Mouse (Mus musculus) cerebellum, adult 11-12 months (tissue): Measurements from ENCODE around the gene Fam160b1.

Experiments
- DNase-seq: peaks from one replicate; pipeline ENCODE4 v3.0.0; 2022

Gene Fam160b1

DNA sequence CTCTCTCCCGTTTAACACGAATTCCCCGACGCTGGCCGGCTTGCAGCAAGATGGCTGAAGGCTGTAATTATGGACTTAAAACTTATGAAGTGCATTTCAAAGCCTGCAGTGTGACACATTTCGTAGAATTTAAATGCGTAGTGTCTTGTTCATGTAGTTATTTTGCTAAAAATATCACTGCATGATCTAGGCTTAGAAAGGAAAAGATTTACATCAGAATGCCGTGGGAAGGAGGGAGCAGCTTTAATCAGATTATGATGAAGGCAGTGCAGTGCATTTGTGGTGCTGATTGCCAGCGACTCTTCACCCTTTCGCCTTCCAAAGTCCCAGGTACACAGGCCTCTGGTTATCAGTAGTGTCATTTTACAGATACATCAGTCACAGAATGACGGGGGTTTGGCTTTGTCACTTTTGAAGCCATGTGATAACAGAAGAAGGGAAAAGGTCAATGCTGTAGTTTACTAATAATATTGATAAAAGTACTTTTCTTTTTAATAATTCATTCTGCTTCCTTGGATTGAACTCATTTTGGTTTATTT lies 7.4 kb downstream of the Fam160b1 start:
- no peak for DNase-seq

DNA sequence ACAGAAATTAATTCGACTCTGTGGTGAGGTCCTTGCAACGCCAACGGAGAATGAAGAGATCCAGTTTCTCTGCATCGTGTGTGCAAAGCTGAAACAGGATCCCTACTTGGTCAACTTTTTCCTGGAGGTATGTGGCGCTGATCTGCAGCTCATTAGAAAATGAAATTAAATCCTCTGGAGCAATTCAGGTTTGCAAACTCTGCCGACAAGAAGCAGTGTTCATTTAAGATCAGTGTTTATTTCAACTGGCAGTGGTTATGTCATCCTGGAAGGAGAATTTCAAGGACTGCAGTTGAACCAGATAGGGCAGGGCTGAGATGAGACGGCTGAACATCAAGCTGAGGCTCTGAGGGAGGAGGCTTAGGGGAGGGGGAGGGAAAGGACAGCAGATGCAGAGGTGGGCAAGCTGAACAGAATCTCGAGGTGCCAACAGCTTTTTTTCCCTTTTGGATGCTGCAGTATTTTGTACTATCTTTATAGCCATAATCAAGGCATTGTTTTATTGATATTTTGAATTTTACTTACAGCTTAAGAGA lies 12.9 kb downstream of the Fam160b1 start:
- no peak for DNase-seq

DNA sequence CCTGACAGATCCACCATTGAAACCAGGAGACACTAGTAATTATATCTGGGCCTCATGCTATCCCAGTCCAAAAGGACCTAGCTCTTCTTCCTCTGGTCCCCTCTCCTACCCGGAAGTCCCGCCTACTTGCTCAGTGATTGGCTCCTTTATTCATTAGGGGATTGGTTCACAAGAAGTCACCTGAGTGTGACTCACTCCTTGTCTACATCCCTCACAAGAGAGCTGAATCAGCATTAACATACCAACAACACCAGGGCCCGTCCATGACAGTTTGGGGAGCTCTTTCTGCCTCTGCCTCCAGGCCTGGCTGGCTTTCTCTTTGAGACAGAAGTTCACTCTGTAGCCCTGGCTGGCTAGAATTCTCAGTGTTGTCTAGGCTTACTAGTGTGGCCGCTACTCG lies 14.7 kb downstream of the Fam160b1 start:
- DNase-seq, result no peak

DNA sequence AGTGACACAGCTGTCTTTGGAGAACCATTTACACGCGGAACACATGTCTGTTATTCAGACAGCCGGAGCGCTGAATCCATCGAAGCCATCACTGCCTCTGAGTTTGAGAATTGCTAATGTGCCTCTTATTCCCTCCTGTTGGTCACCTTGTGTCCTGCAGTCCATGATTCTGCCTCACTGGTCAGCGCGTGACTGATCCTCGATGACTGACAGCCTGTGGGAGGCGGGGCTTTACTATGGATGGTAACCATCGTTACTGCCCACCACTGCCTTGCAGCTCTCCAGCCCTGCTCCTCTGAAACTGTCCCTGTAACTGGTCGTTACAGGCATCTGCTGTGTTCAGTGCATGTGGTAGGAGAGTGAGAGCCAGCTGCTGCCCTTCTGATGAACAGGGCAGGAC lies 15.3 kb downstream of the Fam160b1 start:
- no peak for DNase-seq

DNA sequence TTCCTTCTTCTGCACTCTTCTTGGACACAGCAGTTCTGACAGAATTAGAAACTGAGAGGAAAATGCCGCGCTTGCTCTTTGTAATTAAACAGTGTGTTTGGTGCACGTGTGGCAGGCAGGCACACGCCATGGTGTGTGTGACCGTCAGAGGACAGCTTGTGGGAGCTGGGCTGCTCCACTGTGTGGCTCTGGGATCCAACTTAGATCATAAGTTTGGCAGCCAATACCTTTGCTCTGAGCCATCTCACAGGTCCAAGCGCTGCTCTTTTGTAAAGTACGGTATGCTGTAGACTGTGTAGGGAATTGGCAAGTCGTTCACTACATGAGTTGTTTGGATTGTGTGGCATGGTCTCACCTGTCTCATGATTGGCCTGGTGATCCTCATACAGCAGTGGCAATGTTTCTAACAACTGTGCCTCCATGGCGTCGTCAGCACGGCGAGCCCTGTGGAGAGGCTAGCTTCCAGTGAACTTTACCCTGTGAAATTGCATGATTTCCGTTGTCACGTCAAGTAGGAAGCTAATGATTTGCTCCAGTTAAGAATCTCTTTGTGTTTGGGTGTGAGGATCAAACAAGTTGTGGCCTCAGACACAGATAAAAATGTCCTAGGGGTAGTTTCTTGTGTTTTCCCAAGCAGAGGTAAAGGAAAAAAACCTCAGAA lies 16.7 kb downstream of the Fam160b1 start:
- DNase-seq, result no peak

DNA sequence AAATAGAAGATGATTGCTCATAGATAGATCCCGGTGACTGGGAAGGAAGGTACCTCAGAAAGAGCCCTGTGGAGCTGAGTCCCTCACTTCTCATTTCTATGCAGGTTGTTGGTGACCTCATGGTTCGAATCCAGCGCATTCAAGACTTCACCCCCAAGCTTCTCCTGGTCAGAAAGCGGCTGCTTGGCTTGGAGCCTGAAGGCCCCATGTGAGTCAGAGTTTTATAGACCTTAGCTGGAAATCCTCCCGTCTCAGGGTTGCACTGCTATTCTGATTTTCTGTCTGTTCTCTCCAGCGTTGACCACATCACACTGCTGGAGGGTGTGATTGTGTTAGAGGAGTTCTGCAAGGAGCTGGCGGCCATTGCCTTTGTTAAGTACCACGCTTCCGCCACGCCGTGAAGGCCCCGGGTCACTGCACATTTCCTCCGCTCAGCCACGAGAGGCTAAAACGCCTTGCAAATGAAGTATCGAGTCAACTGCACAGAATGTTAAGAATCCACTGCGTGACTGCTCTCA lies 25.8 kb downstream of the Fam160b1 start:
- no peak for DNase-seq

DNA sequence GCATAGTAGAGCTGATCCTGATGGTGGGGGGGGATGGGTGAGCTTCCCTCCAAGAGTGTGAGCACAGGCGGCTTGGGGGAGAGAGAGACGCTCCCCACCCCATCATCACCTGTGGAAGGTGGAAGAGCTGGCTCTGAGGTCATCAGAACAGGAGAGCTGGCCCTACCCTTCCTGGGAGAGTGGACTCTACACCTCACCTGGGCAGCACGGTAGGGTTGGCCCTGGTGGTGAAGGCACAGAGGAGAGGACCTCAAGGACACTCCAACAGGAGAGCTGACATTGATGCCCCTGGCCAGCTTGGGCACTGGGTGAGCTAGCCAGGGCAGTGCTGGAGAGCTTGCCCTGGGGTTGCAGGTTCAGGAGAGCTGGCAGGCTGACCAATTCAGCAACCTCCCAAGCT lies 31.1 kb downstream of the Fam160b1 start:
- no peak for DNase-seq

DNA sequence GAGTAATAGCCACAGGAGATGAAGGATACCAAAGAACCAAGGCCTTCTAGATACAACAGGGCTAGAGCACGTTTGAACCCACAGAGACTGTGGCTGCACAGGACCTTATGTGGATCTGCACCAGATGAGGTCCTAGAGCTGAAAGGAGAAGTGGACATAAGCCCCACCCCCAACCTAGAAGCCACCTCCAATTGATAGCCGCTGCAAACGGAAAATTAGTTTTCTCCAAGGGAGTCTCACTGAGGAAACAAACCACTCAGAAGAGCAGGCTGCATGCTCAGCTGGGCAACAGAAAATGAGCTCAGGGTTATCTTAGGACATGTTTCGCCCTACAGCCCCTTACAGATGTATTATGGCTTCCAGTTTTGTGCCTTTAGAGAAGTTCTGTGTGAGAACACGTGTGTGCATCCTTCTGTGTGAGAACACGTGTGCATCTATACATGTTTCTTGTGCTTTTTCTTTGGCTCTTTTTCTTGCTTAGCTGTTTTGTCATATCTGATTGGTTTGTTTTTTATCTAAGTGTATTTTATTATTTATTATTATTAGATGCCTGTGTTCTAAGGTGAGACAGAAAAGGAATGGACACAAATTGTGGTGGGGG lies 33.0 kb downstream of the Fam160b1 start:
- no peak for DNase-seq

DNA sequence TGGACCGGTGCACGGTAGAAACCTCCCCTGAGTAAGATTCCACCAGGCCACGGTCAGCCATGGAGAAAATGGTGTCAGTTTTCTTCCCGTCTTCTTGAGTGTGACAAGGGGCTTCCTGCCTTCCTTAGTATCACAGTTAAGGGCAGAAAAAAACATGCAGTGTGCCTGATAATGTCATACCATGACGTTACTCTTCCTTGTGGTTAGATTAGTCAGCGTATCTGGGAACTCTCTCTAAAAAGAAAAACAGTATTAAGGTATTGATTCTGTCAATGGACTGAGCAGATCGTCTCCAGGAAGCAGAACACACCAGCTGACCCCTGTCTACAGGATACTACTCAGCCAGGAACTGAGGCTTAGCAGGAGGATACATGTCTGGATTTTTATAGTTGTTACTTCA lies 36.1 kb downstream of the Fam160b1 start:
- no peak for DNase-seq

DNA sequence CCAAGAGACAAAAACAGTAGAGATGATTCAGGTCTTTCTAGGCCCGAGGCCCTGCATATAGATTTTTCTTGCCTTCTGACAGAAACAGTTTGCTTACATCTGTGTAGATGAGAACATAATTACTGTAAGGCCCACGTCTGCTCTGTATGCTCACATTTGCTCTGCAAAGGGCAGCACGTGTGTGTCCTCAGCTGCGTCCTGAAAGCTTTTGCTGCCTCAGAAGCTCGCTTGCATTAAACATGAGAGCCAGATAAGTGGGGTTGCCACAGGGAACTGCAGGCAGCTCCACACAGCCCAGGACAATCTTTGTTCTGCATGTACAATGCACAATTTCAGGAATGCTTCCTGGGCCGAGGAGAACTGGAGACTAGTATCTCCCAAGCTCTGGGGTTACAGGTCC lies 41.9 kb downstream of the Fam160b1 start:
- DNase-seq, result no peak

DNA sequence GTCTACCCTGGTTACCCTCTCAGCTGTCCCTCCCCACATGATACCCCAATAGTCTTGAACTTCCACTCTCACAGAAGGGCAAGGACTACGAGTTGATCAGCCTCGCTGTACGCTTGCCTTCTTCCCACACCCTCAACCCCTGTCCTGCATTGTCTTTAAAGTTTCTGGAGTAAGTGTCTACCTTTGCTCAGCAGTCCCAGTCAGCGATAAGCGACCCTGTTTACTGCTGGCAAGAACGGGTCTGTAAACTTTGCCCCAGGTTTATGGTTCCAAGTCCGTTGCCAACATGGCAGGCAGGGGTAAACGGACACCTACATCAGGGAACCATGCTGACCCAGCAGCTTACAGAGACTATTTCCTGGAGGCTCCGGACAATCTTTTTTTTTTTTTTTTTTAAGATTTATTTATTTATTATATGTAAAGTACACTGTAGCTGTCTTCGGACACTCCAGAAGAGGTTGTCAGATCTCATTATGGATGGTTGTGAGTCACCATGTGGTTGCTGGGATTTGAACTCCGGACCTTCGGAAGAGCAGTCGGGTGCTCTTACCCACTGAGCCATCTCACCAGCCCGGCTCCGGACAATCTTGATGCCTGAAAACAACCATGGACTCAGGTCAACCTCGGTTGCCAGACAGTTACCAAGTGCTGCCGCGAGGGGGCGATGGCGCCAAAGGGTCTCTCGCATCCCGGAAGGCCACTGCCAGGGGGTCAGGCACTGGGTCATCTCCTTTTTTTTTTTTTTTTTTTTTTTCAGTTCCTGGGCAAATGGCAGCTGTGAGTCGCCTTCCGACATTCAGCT lies 43.4 kb downstream of the Fam160b1 start:
- peak; percentile 63 for DNase-seq

DNA sequence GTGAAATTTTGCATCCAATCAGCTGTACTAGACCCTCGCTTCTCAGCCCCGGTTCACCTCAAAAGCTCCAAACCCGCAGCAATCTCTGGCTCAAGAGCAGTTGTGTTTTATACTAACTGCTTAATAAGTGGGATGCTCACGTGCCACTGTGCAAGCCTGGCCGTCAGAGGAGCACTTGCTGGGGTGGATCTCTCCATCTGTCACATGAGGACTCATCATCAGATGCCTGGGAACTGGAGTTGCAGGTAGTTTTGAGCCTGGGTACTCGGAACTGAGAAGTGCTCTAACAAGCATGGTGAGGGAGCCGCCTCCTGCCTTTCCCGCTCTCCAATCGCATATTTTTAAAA lies 44.0 kb downstream of the Fam160b1 start:
- DNase-seq, result no peak

DNA sequence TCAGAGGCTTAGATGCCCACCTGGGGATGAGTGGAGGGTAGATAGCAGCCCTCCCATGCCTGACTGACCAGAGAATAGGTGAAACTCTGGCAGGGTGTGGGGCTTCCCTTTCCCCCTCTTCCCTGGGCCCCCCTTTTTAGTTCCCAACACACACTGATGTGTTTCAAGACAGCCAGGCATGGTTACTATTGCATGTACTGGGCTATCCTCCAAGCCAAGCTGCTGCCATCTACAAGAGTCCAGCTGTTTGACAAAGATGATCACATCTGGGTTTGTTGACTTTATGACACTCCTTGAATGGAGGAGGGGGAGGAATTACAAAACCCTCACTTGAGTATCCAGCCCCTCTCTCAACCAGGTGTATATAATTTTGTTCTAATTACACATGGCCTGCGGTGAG lies 47.5 kb downstream of the Fam160b1 start:
- no peak for DNase-seq

DNA sequence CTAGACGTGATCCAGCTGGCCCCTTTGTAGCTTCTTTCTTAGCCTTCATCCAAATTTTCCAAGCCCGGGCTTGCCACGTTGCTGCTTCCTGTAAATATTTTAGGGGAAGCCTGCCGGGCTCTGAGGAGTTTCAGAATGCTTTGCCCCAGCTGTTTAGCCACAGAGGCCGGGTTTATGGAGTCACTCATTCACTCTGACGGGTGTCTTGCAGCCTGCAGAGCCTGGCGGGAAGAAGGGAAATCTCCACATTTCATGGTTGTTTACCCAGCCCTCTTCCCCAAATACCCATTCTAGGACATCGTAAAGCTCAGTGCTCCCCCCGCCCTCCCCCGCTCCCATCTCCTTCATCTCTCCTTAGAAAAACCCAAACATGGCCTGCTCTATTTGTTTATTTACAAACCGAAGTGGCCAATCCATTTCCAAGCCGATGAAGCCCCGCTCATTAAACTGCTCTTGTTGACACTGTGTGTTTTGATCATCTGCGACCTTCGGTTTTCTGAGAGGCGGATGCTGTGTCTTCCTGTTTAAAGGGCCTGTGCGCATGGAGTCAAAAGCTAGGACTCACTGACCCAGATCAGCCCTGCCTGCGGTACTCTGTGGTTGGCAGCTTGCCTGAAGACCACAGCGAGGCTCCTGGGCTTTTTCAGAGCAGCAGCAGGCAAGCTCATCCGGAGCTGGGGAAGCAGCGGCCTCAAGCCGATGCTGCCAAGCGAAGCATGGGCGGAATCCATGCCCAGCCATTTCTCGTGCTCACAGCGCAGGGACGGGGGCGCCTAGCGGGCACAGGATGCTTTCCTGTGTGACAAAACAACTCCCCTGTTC lies 51.1 kb downstream of the Fam160b1 start:
- DNase-seq, result peak; percentile 80

DNA sequence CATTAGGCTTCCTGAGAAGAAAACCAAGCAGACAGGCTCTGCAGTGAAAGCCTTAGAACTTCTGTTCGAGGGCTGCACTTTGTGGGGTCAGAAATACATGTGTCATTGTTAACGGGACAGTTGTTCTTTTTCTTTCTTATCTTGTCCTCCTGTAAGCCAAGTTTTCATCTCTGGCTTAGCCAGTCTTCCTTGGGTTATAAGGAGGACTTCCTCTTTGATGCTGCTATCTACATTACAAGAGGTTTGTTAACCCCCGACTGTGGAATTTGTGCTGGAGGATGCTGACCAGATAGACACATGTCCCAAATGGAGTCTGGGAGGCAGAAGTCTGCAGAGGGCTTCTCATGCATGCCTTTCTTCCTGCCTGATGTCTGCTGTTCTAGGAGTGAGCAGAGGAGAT lies 52.7 kb downstream of the Fam160b1 start:
- no peak for DNase-seq

DNA sequence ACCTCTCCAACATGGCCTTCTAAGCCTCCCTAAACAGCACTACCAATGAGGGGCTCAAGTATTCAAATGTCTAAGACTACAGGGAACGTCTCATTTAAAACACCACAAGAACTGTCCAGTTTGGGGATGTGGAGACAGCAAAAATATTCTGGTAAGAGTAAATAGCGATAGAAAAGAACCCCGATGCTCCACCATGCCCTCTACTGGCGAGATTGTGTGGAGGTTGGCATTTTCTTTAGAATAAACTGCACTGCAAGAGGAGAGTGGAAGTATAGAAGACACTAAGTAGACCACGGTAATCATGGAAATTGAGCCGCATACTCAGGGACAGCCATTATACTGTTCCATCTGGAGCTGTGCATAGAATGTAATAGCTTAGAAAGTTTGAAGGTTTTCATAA lies 53.4 kb downstream of the Fam160b1 start:
- DNase-seq, result no peak

DNA sequence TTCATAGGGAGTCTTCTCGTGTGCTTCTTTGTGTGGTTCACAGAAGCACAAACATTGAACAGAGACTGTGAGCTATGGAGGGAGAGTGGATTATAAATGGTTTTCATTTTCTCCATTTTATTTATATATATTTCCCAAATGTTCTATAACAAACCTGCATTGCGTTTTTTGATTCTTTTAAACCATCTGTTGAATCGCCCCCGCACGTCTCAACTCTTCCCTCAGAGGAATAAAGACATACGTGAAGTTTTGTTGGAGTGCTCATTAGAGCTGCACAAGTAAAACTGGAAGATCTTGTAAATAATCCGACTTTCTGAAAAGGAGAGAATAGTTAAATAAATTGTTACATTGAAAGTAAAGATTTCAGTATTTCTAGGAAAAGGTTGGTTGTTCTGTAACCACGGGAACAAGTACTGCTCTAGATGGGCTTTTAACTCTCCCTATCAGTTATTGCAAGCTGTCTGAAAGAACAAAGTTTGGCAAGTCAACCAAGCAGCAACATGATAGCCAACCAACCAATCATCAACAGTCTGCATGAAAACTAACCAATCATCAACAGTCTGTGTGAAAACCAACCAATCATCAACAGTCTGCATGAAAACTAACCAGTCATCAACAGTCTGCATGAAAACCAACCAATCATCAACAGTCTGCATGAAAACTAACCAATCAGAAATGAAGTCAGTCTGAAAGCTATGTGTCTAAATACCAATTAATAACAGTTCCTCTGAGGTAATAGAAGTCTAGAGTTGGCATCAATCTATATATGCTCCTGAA lies 54.7 kb downstream of the Fam160b1 start:
- no peak for DNase-seq

DNA sequence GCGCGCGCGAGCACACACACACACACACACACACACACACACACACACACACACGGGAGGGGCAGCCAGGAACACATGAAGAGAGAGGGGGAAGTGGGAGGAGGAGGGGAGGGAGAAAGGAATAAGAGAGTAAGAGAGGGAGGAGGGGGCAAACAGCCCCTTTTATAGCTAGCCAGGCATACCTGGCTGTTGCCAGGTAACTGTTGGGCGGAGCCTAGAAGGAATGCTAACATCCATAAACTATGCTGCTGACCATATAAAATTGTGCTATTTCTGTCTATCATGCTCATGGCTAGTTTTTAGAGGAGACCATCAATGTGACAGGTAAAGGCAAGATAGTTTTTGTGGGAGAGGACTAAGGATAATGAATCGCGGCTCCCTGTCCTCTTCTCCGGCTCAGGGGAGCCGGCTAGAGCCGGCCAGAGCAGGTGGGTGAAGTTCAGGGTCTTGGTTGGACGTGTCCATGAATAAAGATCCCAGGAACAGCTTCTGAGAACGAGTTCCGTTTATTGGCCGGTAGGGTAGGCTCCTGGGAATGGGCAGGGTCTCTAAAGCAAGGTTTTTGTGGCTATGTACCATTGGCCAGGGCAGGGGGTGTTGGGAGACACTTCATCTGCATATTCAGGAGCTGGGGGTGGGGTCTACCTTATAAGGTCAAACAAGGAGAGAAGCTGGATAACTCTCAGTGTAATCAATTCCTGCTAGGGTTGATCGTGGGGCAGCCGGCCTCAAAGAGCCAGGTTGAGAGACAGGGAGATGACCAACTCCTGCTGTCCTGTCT lies 57.5 kb downstream of the Fam160b1 start:
- DNase-seq, result no peak

DNA sequence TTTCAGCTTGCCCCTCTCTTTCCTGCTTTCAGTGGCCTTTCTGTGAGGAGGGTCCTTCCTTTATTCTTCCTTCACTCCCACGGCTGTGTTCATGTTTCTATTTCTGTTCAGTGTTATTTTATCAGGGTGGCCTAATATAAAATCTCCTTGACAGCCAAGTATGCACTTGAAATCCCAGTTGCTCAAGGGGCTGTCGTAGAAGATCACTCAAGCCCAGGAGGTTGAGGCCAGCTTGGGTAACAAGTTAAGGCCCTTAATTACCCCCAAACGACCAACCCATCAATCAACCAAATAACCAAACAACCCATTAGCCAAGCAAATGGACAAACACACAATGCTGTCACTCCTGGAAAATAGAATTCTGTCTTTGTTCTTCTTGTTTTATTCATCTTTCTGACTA lies 62.9 kb downstream of the Fam160b1 start:
- no peak for DNase-seq

DNA sequence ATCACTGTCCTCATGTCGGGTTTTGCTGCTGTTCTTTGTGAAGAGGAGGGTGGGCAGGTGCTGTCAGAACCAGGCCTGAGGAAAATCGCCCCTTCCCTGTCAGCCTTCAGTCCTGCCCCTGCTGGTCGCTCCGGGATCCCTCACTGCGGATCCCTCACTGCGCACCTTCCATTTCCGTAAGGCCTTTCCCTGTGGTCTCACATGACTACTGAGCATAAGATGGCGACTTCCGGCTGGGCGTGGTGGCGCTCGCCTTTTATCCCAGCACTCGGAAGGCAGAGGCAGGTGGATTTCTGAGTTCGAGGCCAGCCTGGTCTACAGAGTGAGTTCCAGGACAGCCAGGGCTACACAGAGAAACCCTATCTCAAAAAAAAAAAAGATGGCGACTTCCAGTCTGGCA lies 64.8 kb downstream of the Fam160b1 start:
- no peak for DNase-seq

DNA sequence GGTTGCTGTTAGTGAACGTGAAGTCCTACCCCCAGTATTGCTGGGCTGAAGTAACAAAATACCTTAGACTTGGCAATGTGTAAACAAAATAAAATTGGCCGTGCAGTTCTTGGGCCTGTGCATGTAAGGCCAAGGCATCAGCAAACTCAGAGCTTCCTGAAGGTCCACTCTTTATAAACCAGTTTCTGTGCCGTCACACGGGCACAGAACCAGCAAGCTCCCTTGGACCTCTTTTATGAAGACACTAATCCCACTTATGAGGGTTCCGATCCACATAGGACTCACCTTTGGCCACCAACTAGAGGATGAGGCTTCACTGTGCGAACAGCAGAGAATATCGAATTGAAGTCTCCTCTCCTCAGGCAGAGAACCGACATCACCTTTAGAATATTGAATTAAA lies 66.4 kb downstream of the Fam160b1 start:
- DNase-seq, result no peak
